Mouse (Mus musculus) ES-E14 (cell line): ENCODE results near the gene Epha1. TPM values are rescaled to one million over a fixed set of nuclear protein-coding genes. Genes with fewer than 3 reads are reported as not detected.

Experiments
- DNase-seq: peaks from one replicate; pipeline ENCODE4 v3.0.0-alpha.2; 2013; ENCODE audit warnings: low read depth, low spot score
- H3K27ac ChIP-seq: 2 replicates; pipeline ENCODE4 v1.5.1; 2012; ENCODE audit warnings: low read depth, mild to moderate bottlenecking, low read length, moderate library complexity, mixed read lengths; ENCODE audit not compliant: poor library complexity, insufficient read depth, severe bottlenecking
- H3K36me3 ChIP-seq: 2 replicates; pipeline ENCODE4 v1.6.1; 2012; ENCODE audit warnings: mild to moderate bottlenecking, low read length, moderate library complexity, mixed read lengths; ENCODE audit not compliant: control insufficient read depth, poor library complexity, insufficient read depth, severe bottlenecking
- H3K4me1 ChIP-seq, 2 experiments: fragments of 150-350 bp in 1 of 2; sonication (generic) in 1 of 2; 2 replicates each; pipeline ENCODE4 v1.6.1; 2012; ENCODE audit warnings: low read length in 2 of 2, mild to moderate bottlenecking in 1 of 2, mixed read lengths in 1 of 2; ENCODE audit not compliant: control insufficient read depth in 2 of 2, insufficient read depth in 2 of 2, poor library complexity in 1 of 2
- H3K4me3 ChIP-seq, 2 experiments: fragments of 150-350 bp in 1 of 2; sonication (generic) in 1 of 2; 2 replicates each; pipeline ENCODE4 v1.5.1; 2012; ENCODE audit warnings: low read length in 2 of 2, low read depth in 1 of 2, mild to moderate bottlenecking in 1 of 2, mixed read lengths in 1 of 2; ENCODE audit not compliant: insufficient read depth in 1 of 2, poor library complexity in 1 of 2, severe bottlenecking in 1 of 2
- H3K9ac ChIP-seq: 2 replicates; pipeline ENCODE4 v1.6.1; 2012; ENCODE audit warnings: low read depth, mild to moderate bottlenecking, low read length, mixed read lengths; ENCODE audit not compliant: poor library complexity, insufficient read depth, severe bottlenecking
- H3K9me3 ChIP-seq: fragments of 150-350 bp; sonication (generic); 2 replicates; pipeline ENCODE4 v1.6.1; 2012; ENCODE audit warnings: low read depth, mild to moderate bottlenecking, low read length; ENCODE audit not compliant: control insufficient read depth, insufficient read depth
- CHD2 ChIP-seq: IDR thresholded peaks from 2 replicates; pipeline ENCODE4 v1.6.1; 2014; ENCODE audit warnings: mild to moderate bottlenecking, low read depth, low read length, inconsistent platforms
- HCFC1 ChIP-seq: IDR thresholded peaks from 2 replicates; pipeline ENCODE4 v1.6.1; 2012; ENCODE audit warnings: low read length, inconsistent platforms, borderline replicate concordance; ENCODE audit not compliant: insufficient read depth
- MAFK ChIP-seq: IDR thresholded peaks from 2 replicates; pipeline ENCODE4 v1.6.1; 2014; ENCODE audit warnings: mild to moderate bottlenecking, low read depth, low read length, inconsistent platforms; ENCODE audit not compliant: insufficient read depth
- ZC3H11A ChIP-seq: IDR thresholded peaks from 2 replicates; pipeline ENCODE4 v1.6.1; 2012; ENCODE audit warnings: low read depth, mild to moderate bottlenecking, inconsistent platforms, low read length, borderline replicate concordance
- ZNF384 ChIP-seq: IDR thresholded peaks from 2 replicates; pipeline ENCODE4 v1.6.1; 2012; ENCODE audit warnings: low read depth, low read length, inconsistent platforms
- in situ Hi-C, 2 experiments: fragments of 600-800 bp; cut with MboI; formaldehyde crosslinking; loops; one replicate each; pipeline ENCODE4 v1.15.1; 2025; ENCODE audit warnings: low sequenced_read_pairs in 2 of 2, inconsistent platforms in 1 of 2; ENCODE audit not compliant: unreplicated experiment in 2 of 2
- total RNA-seq: library from RNA; depleted of rRNA; stranded (reverse); fragments of 300-350 nt; gene quantifications from 2 replicates; pipeline ENCODE4 v1.2.3, GENCODE M21; 2012

Epha1 gene
- total RNA-seq, 1 experiment = 24.1 TPM

- no peaks in the 10 kb centered on the region for H3K9me3 ChIP-seq
- H3K36me3 ChIP-seq = no peaks in the 10 kb centered on the region
- no peak overlapping the region for H3K27ac ChIP-seq
- H3K4me3 ChIP-seq = no peak overlapping the region
- H3K9ac ChIP-seq = no peak overlapping the region
- H3K4me1 ChIP-seq = 0 out of 4 replicates have a peak, but pooled peaks cover 0 to 3% of the 10 kb centered on the region in 2 experiments
- no peak for DNase-seq
- in situ Hi-C loops = no loop called here
- TF ChIP-seq MAFK (no peak), HCFC1 (no peak), ZC3H11A (no peak), ZNF384 (no peak), CHD2 (no peak)
These were observed 46.6 kb downstream of the Epha1 start for GRCm38 (mm10) chr6:42326509-42326908.

GRCm38 (mm10) chr6:42325268-42325609 lies 47.8 kb downstream of the Epha1 start:
- Histone ChIP-seq H3K4me1 (0 out of 4 replicates have a peak, but pooled peaks cover 0 to 3% of the 10 kb centered on the region in 2 experiments), H3K36me3 (no peaks in the 10 kb centered on the region), H3K27ac (no peak overlapping the region), H3K9ac (no peak overlapping the region), H3K4me3 (peak overlapping the region; percentile 68 to 71), H3K9me3 (no peaks in the 10 kb centered on the region)
- DNase-seq = peak; percentile 67
- in situ Hi-C loops = no loop called here
- TF ChIP-seq ZNF384 (no peak), MAFK (no peak), HCFC1 (no peak), CHD2 (no peak), ZC3H11A (no peak)

GRCm38 (mm10) chr6:42324482-42325267 lies 48.4 kb downstream of the Epha1 start, which contains the start of gene Fam131b:
Gene Fam131b, minus strand, starts transcription at chr6:42324643.
- in situ Hi-C loops = no loop called here
- H3K4me1 ChIP-seq = 0 out of 4 replicates have a peak, but pooled peaks cover 0 to 3% of the 10 kb centered on the region in 2 experiments
- DNase-seq = peak; percentile 12
- TF ChIP-seq MAFK = no peak
- TF ChIP-seq HCFC1 = no peak
- TF ChIP-seq ZNF384 = no peak
- no peak for TF ChIP-seq ZC3H11A
- no peak for TF ChIP-seq CHD2
- peak within 1 kb of the TSS; percentile 20; the same call in 1 of the 2 replicates for H3K9ac ChIP-seq
- no peaks in the 10 kb centered on the region for H3K9me3 ChIP-seq
- no peaks in the 10 kb centered on the region for H3K36me3 ChIP-seq
- no peak within 1 kb of the TSS for H3K27ac ChIP-seq
- peak within 1 kb of the TSS; percentile 68 to 71 for H3K4me3 ChIP-seq

- DNase-seq = peak; percentile 22
- no peak overlapping the region for H3K27ac ChIP-seq
- H3K4me1 ChIP-seq = 0 out of 4 replicates have a peak, but pooled peaks cover 0 to 3% of the 10 kb centered on the region in 2 experiments
- peak overlapping the region; percentile 20; the same call in 1 of the 2 replicates for H3K9ac ChIP-seq
- H3K9me3 ChIP-seq = no peaks in the 10 kb centered on the region
- no peak for TF ChIP-seq CHD2
- no peak for TF ChIP-seq MAFK
- TF ChIP-seq ZC3H11A = no peak
- peak overlapping the region; percentile 68 to 71 for H3K4me3 ChIP-seq
- no peaks in the 10 kb centered on the region for H3K36me3 ChIP-seq
- in situ Hi-C loops = no loop called here
These were observed 49.0 kb downstream of the Epha1 start for GRCm38 (mm10) chr6:42324067-42324481.
